Mouse (Mus musculus): ENCODE measurements around the gene Slc7a10. TPM values are rescaled to one million over a fixed set of nuclear protein-coding genes. Genes with fewer than 3 reads are reported as not detected.
A peak's percentile ranks its signal among the peaks of the same experiment; 100 is the strongest.

Slc7a10 gene
- total and polyA plus RNA-seq, 3 experiments: 0.60 to 2.9 (median 0.77) TPM

- DNase-seq: no peak
- intact Hi-C loops (cut with DNase I): loop anchor here (2.0 to 10.0 kb wide), 2 partner anchors 49 to 253 kb away; partner anchors contain the start of genes Cebpa and Pepd
- WGBS: 89% methylated on average over 2 of the region's 2 CpGs
- Histone ChIP-seq H3K27ac (no peak overlapping the region), H3K4me3 (no peak overlapping the region), H3K9ac (ENCODE audit: low read depth, low read length) (no peak overlapping the region), H3K27me3 (ENCODE audit: control insufficient read depth, insufficient read depth, low read length) (no peaks in the 10 kb centered on the region), H3K79me2 (replicated peaks; ENCODE audit: control insufficient read depth, insufficient read depth, low read length) (no peaks in the 10 kb centered on the region), H3K36me3 (ENCODE audit: control insufficient read depth, insufficient read depth, low read length) (no peaks in the 10 kb centered on the region), H3K4me1 (ENCODE audit: control insufficient read depth, insufficient read depth, low read length) (peaks cover 1% of the 10 kb centered on the region)
- no peak for TF ChIP-seq POLR2A (IDR thresholded peaks at IDR 0.05; ENCODE audit: insufficient read depth, low read depth, low read length)
- TF ChIP-seq CTCF (IDR thresholded peaks at IDR 0.05): no peak
- no peak for TF ChIP-seq EP300 (IDR thresholded peaks at IDR 0.05; ENCODE audit: insufficient read depth, low read depth, low read length)
Observed at GRCm38 (mm10) chr7:35167925-35168324, 18.3 kb upstream of the Slc7a10 start.

GRCm38 (mm10) chr7:35169341-35169740 is 16.8 kb upstream of the Slc7a10 start:
- peak; percentile 84 to 92 for DNase-seq
- H3K4me3 ChIP-seq: no peak overlapping the region
- WGBS: 12% methylated on average over 6 of the region's 6 CpGs
- no peak overlapping the region for H3K27ac ChIP-seq
- no peaks in the 10 kb centered on the region for H3K27me3 ChIP-seq (ENCODE audit: control insufficient read depth, insufficient read depth, low read length)
- intact Hi-C loops (cut with DNase I): loop anchor here (1.0 to 10.0 kb wide), 3 partner anchors 51 to 255 kb away; partner anchors contain the start of genes Cebpa and Pepd
- H3K36me3 ChIP-seq (ENCODE audit: control insufficient read depth, insufficient read depth, low read length): no peaks in the 10 kb centered on the region
- H3K79me2 ChIP-seq (replicated peaks; ENCODE audit: control insufficient read depth, insufficient read depth, low read length): no peaks in the 10 kb centered on the region
- H3K4me1 ChIP-seq (ENCODE audit: control insufficient read depth, insufficient read depth, low read length): peaks cover 1% of the 10 kb centered on the region
- H3K9ac ChIP-seq (ENCODE audit: low read depth, low read length): no peak overlapping the region
- peak; percentile 78; the same call in 1 of the 2 replicates for TF ChIP-seq EP300 (IDR thresholded peaks at IDR 0.05; ENCODE audit: insufficient read depth, low read depth, low read length)
- peak; percentile 98 for TF ChIP-seq CTCF (IDR thresholded peaks at IDR 0.05)
- TF ChIP-seq POLR2A (IDR thresholded peaks at IDR 0.05; ENCODE audit: insufficient read depth, low read depth, low read length): no peak

- WGBS: 3% methylated on average over 16 of the region's 16 CpGs
- Histone ChIP-seq H3K27me3 (ENCODE audit: control insufficient read depth, insufficient read depth, low read length) (no peaks in the 10 kb centered on the region), H3K4me1 (ENCODE audit: control insufficient read depth, insufficient read depth, low read length) (peaks cover 1% of the 10 kb centered on the region), H3K79me2 (replicated peaks; ENCODE audit: control insufficient read depth, insufficient read depth, low read length) (no peaks in the 10 kb centered on the region), H3K4me3 (no peak overlapping the region), H3K36me3 (ENCODE audit: control insufficient read depth, insufficient read depth, low read length) (no peaks in the 10 kb centered on the region), H3K27ac (no peak overlapping the region), H3K9ac (ENCODE audit: low read depth, low read length) (no peak overlapping the region)
- DNase-seq: peak; percentile 69 to 71
- TF ChIP-seq CTCF (IDR thresholded peaks at IDR 0.05): peak; percentile 75
- TF ChIP-seq EP300 (IDR thresholded peaks at IDR 0.05; ENCODE audit: insufficient read depth, low read depth, low read length): peak; percentile 55; the same call in 1 of the 2 replicates
- no peak for TF ChIP-seq POLR2A (IDR thresholded peaks at IDR 0.05; ENCODE audit: insufficient read depth, low read depth, low read length)
- intact Hi-C loops (cut with DNase I): loop anchor here (2.0 to 10.0 kb wide), 3 partner anchors 90 to 499 kb away; no protein-coding TSS in a partner anchor
Observed at GRCm38 (mm10) chr7:35171867-35172382, 14.3 kb upstream of the Slc7a10 start.

- intact Hi-C loops (cut with DNase I): loop anchor here (5.0 to 10.0 kb wide), 2 partner anchors 90 to 318 kb away; no protein-coding TSS in a partner anchor
- no peak for DNase-seq
- H3K9ac ChIP-seq (ENCODE audit: low read depth, low read length): no peak overlapping the region
Observed at GRCm38 (mm10) chr7:35172519-35172918, 13.7 kb upstream of the Slc7a10 start.

GRCm38 (mm10) chr7:35175533-35175932 is 10.7 kb upstream of the Slc7a10 start:
- H3K4me1 ChIP-seq (ENCODE audit: control insufficient read depth, insufficient read depth, low read length): no peaks in the 10 kb centered on the region
- H3K4me3 ChIP-seq: no peak overlapping the region
- WGBS: 57% methylated on average over 4 of the region's 4 CpGs
- no peaks in the 10 kb centered on the region for H3K27me3 ChIP-seq (ENCODE audit: control insufficient read depth, insufficient read depth, low read length)
- no peak overlapping the region for H3K9ac ChIP-seq (ENCODE audit: low read depth, low read length)
- no peaks in the 10 kb centered on the region for H3K79me2 ChIP-seq (replicated peaks; ENCODE audit: control insufficient read depth, insufficient read depth, low read length)
- no peaks in the 10 kb centered on the region for H3K36me3 ChIP-seq (ENCODE audit: control insufficient read depth, insufficient read depth, low read length)
- TF ChIP-seq CTCF (IDR thresholded peaks at IDR 0.05) (no peak), POLR2A (IDR thresholded peaks at IDR 0.05; ENCODE audit: insufficient read depth, low read depth, low read length) (no peak), EP300 (IDR thresholded peaks at IDR 0.05; ENCODE audit: insufficient read depth, low read depth, low read length) (no peak)
- intact Hi-C loops (cut with DNase I): loop anchor here (10.0 kb wide), 1 partner anchor 321 kb away; no protein-coding TSS in a partner anchor
- no peak for DNase-seq
- H3K27ac ChIP-seq: no peak overlapping the region

More at GRCm38 (mm10) chr7:35172519-35172918, 13.7 kb upstream of the Slc7a10 start:
- Histone ChIP-seq H3K79me2 (replicated peaks; ENCODE audit: control insufficient read depth, insufficient read depth, low read length) (no peaks in the 10 kb centered on the region), H3K27me3 (ENCODE audit: control insufficient read depth, insufficient read depth, low read length) (no peaks in the 10 kb centered on the region), H3K27ac (no peak overlapping the region), H3K4me1 (ENCODE audit: control insufficient read depth, insufficient read depth, low read length) (peaks cover 1% of the 10 kb centered on the region), H3K4me3 (no peak overlapping the region), H3K36me3 (ENCODE audit: control insufficient read depth, insufficient read depth, low read length) (no peaks in the 10 kb centered on the region)
- no peak for TF ChIP-seq POLR2A (IDR thresholded peaks at IDR 0.05; ENCODE audit: insufficient read depth, low read depth, low read length)
- no peak for TF ChIP-seq CTCF (IDR thresholded peaks at IDR 0.05)
- no peak for TF ChIP-seq EP300 (IDR thresholded peaks at IDR 0.05; ENCODE audit: insufficient read depth, low read depth, low read length)
- 71% methylated on average over 4 of the region's 4 CpGs for WGBS

All from heart, adult 2 months (tissue).